Mouse (Mus musculus) urinary bladder, postnatal 10 days (tissue): ENCODE results near the gene Dbndd2.

Experiments used
- DNase-seq: peaks from one replicate; pipeline ENCODE4 v3.0.0; 2022; ENCODE audit warnings: low spot score

Gene Dbndd2

GRCm38 (mm10) chr2:164485681-164486257 lies at the start of gene Dbndd2:
Gene Dbndd2, plus strand, starts transcription at chr2:164486106.
- no peak for DNase-seq

- DNase-seq = no peak
Measured at GRCm38 (mm10) chr2:164436215-164436913, 49.5 kb upstream of the Dbndd2 start.

- no peak for DNase-seq
Measured at GRCm38 (mm10) chr2:164436961-164437360, 48.9 kb upstream of the Dbndd2 start.

GRCm38 (mm10) chr2:164437710-164438109 lies 48.2 kb upstream of the Dbndd2 start:
- DNase-seq = no peak

- no peak for DNase-seq
Measured at GRCm38 (mm10) chr2:164438257-164438656, 47.6 kb upstream of the Dbndd2 start.

- DNase-seq = no peak
Measured at GRCm38 (mm10) chr2:164439001-164439421, 46.9 kb upstream of the Dbndd2 start.

- no peak for DNase-seq
Measured at GRCm38 (mm10) chr2:164440314-164440713, 45.6 kb upstream of the Dbndd2 start.

GRCm38 (mm10) chr2:164441155-164441554 lies 44.8 kb upstream of the Dbndd2 start:
- no peak for DNase-seq

GRCm38 (mm10) chr2:164441731-164442130 lies 44.2 kb upstream of the Dbndd2 start:
- DNase-seq = no peak

GRCm38 (mm10) chr2:164442315-164443050 lies 43.4 kb upstream of the Dbndd2 start:
- DNase-seq = no peak

- peak; percentile 72 for DNase-seq
Measured at GRCm38 (mm10) chr2:164443051-164443437, 42.9 kb upstream of the Dbndd2 start.

- no peak for DNase-seq
Measured at GRCm38 (mm10) chr2:164443460-164444000, 42.4 kb upstream of the Dbndd2 start, which contains the start of gene Sdc4. Gene Sdc4, minus strand, starts transcription at chr2:164443887.

- no peak for DNase-seq
Measured at GRCm38 (mm10) chr2:164444701-164445100, 41.2 kb upstream of the Dbndd2 start.

GRCm38 (mm10) chr2:164445399-164446085 lies 40.4 kb upstream of the Dbndd2 start:
- DNase-seq = no peak

- no peak for DNase-seq
Measured at GRCm38 (mm10) chr2:164446086-164446469, 39.8 kb upstream of the Dbndd2 start.

GRCm38 (mm10) chr2:164448140-164448539 lies 37.8 kb upstream of the Dbndd2 start:
- DNase-seq = no peak

- no peak for DNase-seq
Measured at GRCm38 (mm10) chr2:164448921-164449320, 37.0 kb upstream of the Dbndd2 start.

GRCm38 (mm10) chr2:164449341-164450042 lies 36.4 kb upstream of the Dbndd2 start:
- DNase-seq = no peak

GRCm38 (mm10) chr2:164452000-164452676 lies 33.8 kb upstream of the Dbndd2 start:
- DNase-seq = no peak

GRCm38 (mm10) chr2:164453047-164453757 lies 32.7 kb upstream of the Dbndd2 start:
- no peak for DNase-seq
